Mouse (Mus musculus) ES-Bruce4 (cell line): ENCODE data around the gene Hipk4.

Source experiments
- CTCF ChIP-seq: IDR thresholded peaks from one replicate; pipeline ENCODE4 v1.8.1; 2011; ENCODE audit warnings: low read depth, low read length
- EP300 ChIP-seq: IDR thresholded peaks from 2 replicates; pipeline ENCODE4 v1.6.1; 2011; ENCODE audit warnings: low read depth, low read length; ENCODE audit not compliant: insufficient read depth
- POLR2A ChIP-seq: IDR thresholded peaks from one replicate; pipeline ENCODE4 v1.8.1; 2011; ENCODE audit warnings: low read length; ENCODE audit not compliant: insufficient read depth

DNA sequence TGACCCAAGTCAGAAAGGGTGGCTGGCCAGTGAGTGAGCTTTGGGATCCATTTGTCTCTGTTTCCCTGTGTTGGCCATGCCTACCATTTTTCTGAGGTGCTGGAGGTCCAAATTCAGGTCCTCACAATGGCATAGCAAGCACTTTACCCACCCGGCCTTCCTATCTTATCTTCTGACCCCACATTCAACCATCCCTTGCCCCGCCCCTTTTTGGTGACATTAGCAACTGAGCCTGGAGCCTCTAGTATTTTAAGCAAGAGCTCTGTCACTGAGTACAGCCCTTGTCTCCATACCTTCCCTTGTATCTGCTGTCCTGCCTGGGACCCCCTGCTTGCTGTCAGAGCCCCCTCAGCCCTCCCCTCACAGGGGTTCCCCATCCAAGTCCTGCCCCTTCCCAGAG is 12.3 kb downstream of the Hipk4 start:
- TF ChIP-seq CTCF: no peak
- TF ChIP-seq POLR2A: no peak
- TF ChIP-seq EP300: no peak
